Mouse (Mus musculus) ES-Bruce4 (cell line): ENCODE data around the gene Pop4. TPM values are rescaled to one million over a fixed set of nuclear protein-coding genes. Genes with fewer than 3 reads are reported as not detected.
"Not testable (repeated sequence)": the region's sequence is repeated elsewhere in the genome, so short reads cannot be mapped to it uniquely, and the experiment has no call there.

ENCODE experiments used
- H3K27ac ChIP-seq: 2 replicates; pipeline ENCODE4 v1.5.1; 2012; ENCODE audit warnings: low read length, inconsistent platforms; ENCODE audit not compliant: insufficient read depth
- H3K27me3 ChIP-seq: 2 replicates; pipeline ENCODE4 v1.6.1; 2012; ENCODE audit warnings: mild to moderate bottlenecking, low read length, inconsistent platforms; ENCODE audit not compliant: control insufficient read depth, poor library complexity, insufficient read depth, severe bottlenecking
- H3K36me3 ChIP-seq: 2 replicates; pipeline ENCODE4 v1.6.1; 2012; ENCODE audit warnings: inconsistent platforms, mild to moderate bottlenecking, low read length, moderate library complexity; ENCODE audit not compliant: control insufficient read depth, poor library complexity, insufficient read depth, severe bottlenecking
- H3K4me1 ChIP-seq: one replicate; pipeline ENCODE4 v1.8.1; 2011; ENCODE audit warnings: low read length; ENCODE audit not compliant: control insufficient read depth, insufficient read depth
- H3K4me3 ChIP-seq: 2 replicates; pipeline ENCODE4 v1.5.1; 2011; ENCODE audit warnings: low read depth, mild to moderate bottlenecking, low read length
- H3K9ac ChIP-seq: 2 replicates; pipeline ENCODE4 v1.6.1; 2012; ENCODE audit warnings: low read depth, mild to moderate bottlenecking, inconsistent platforms; ENCODE audit not compliant: poor library complexity, severe bottlenecking
- H3K9me3 ChIP-seq: replicated peaks from 2 replicates; pipeline ENCODE4 v1.6.1; 2012; ENCODE audit warnings: mild to moderate bottlenecking, low read length, inconsistent platforms; ENCODE audit not compliant: control insufficient read depth, poor library complexity, insufficient read depth, severe bottlenecking
- CTCF ChIP-seq: IDR thresholded peaks from one replicate; pipeline ENCODE4 v1.8.1; 2011; ENCODE audit warnings: low read depth, low read length
- EP300 ChIP-seq: IDR thresholded peaks from 2 replicates; pipeline ENCODE4 v1.6.1; 2011; ENCODE audit warnings: low read depth, low read length; ENCODE audit not compliant: insufficient read depth
- POLR2A ChIP-seq: IDR thresholded peaks from one replicate; pipeline ENCODE4 v1.8.1; 2011; ENCODE audit warnings: low read length; ENCODE audit not compliant: insufficient read depth
- polyA plus RNA-seq: library from polyadenylated mRNA; stranded (reverse); fragments of >200 nt; gene quantifications from 2 replicates; pipeline ENCODE4 v1.2.4, GENCODE M21; 2011; ENCODE audit warnings: low read depth; ENCODE audit not compliant: missing spikeins, insufficient read depth, insufficient read length

The Pop4 gene
- 44.6 and 52.4 TPM in 2 replicates for polyA plus RNA-seq

DNA sequence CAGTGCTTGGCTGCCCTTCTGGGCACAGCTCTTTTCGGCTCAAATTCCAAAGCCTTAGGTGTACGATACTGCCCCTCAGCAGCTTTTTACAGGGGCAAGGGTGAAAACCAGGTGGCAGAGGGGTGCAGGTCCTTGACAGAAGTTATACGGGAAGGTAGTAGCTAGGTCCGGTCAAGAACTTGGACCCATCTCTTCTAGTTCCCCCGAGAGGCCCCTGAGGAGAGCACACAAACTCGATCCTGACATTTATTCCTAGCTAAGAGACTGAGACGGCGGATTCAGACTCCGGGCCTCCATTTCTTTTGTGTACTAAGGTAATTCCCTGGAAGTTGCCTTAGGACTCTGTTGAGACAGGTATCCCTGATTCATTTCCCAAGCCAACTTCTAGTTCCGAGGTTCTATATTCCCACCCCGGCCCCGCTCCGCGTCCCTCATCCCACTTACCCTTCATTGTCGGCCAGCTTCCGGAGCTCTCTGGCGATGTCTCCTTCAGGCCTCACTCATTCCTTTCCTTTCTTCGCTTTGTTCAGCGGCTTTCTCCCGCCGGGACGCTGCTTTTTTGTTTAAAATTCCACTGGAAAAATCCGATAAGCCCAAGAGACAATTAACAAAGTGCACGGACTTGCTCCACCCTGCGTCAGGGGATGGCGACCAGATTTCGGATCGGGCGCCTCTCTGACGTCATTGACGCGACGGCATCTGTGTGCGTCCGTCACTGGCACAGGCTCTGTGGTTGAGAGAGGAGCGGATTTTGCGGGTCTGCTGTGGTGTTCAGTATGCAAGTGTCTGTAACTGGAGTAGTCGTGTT lies at the start of gene Pop4:
TSS of gene Pop4 (minus strand) at position 721 of the 808 bp plus-strand sequence.
- no peak within 1 kb of the TSS for H3K27ac ChIP-seq
- H3K9me3 ChIP-seq: no peaks in the 10 kb centered on the region

DNA sequence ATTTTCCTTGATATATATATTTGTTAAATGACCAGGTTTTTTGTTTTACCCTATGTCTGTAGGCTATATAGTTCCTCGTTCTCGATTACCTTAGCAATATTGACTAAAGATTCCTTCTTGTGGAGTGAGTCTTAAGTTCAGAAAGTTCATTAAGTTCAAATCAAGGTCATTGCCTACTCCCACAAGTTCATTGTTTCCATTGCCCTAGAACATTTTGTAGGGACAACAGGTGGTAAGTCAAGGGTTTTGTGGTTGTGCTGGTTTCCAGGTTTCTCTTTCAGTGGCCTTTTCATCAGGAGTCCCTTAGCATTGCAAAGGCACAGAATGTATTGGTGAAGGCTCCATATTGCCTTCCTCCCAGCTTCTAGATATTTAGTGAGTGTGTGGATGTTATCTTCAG lies 49.4 kb upstream of the Pop4 start:
- Histone ChIP-seq H3K9me3 (no peaks in the 10 kb centered on the region), H3K27me3 (no peaks in the 10 kb centered on the region), H3K36me3 (no peaks in the 10 kb centered on the region), H3K27ac (no peak overlapping the region), H3K9ac (no peak overlapping the region), H3K4me3 (no peak overlapping the region), H3K4me1 (no peaks in the 10 kb centered on the region)
- no peak for TF ChIP-seq EP300

More for the DNA sequence above, at the start of gene Pop4:
- Histone ChIP-seq H3K4me1 (no peaks in the 10 kb centered on the region), H3K4me3 (peak within 1 kb of the TSS; percentile 92), H3K27me3 (no peaks in the 10 kb centered on the region), H3K36me3 (peaks cover 13% of the 10 kb centered on the region), H3K9ac (peak within 1 kb of the TSS; percentile 59)
- peak; percentile 95 for TF ChIP-seq POLR2A
- TF ChIP-seq CTCF: no peak

GRCm38 (mm10) chr7:38282192-38282591 lies 11.0 kb upstream of the Pop4 start:
- H3K4me3 ChIP-seq, H3K36me3 ChIP-seq: not testable (repeated sequence)

DNA sequence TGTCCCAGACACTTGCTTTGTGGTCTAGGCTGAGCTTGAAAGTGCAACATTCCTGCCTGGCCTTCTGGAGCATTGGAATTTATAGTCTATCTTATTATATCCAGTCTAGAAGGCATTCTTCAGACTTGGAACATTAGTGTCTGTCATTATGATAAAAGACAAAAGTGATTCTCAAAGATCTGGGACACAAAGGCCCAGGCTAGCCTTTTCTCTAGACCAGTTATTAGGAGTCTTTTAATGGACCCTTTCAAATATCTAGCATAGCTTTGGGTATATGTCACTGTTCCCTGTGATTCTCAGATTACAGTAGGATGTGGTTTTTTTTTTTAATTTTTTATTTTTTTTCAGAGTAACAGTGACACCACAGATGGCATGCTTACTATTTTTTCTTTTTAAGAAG lies 1.3 kb upstream of the Pop4 start:
- H3K9me3 ChIP-seq: no peaks in the 10 kb centered on the region
- no peaks in the 10 kb centered on the region for H3K27me3 ChIP-seq
- H3K4me3 ChIP-seq: no peak overlapping the region
- peaks cover 2% of the 10 kb centered on the region; the same call in 1 of the 2 replicates for H3K36me3 ChIP-seq
- TF ChIP-seq POLR2A: no peak
- no peak for TF ChIP-seq EP300
- no peak for TF ChIP-seq CTCF
- H3K4me1 ChIP-seq: no peaks in the 10 kb centered on the region
- H3K9ac ChIP-seq: no peak overlapping the region
- no peak overlapping the region for H3K27ac ChIP-seq

More at GRCm38 (mm10) chr7:38282192-38282591, 11.0 kb upstream of the Pop4 start:
- H3K9ac ChIP-seq, H3K27ac ChIP-seq, H3K4me1 ChIP-seq, H3K9me3 ChIP-seq, H3K27me3 ChIP-seq: not testable (repeated sequence)

- H3K4me3 ChIP-seq: peak overlapping the region; percentile 29
- no peaks in the 10 kb centered on the region for H3K4me1 ChIP-seq
- H3K36me3 ChIP-seq: peaks cover 6% of the 10 kb centered on the region
- H3K9ac ChIP-seq: peak overlapping the region; percentile 59
- no peak overlapping the region for H3K27ac ChIP-seq
- TF ChIP-seq POLR2A: no peak
- no peak for TF ChIP-seq CTCF
- TF ChIP-seq EP300: no peak
- H3K27me3 ChIP-seq: no peaks in the 10 kb centered on the region
- no peaks in the 10 kb centered on the region for H3K9me3 ChIP-seq
Measured at GRCm38 (mm10) chr7:38271859-38272258, 636 bp upstream of the Pop4 start.

GRCm38 (mm10) chr7:38271511-38271811 lies 238 bp upstream of the Pop4 start:
- TF ChIP-seq POLR2A (no peak), EP300 (no peak)
- Histone ChIP-seq H3K9ac (peak overlapping the region; percentile 59), H3K27ac (no peak overlapping the region)

More at GRCm38 (mm10) chr7:38271511-38271811, 238 bp upstream of the Pop4 start:
- peaks cover 7% of the 10 kb centered on the region for H3K36me3 ChIP-seq
- H3K27me3 ChIP-seq: no peaks in the 10 kb centered on the region
- no peaks in the 10 kb centered on the region for H3K4me1 ChIP-seq
- H3K9me3 ChIP-seq: no peaks in the 10 kb centered on the region
- H3K4me3 ChIP-seq: peak overlapping the region; percentile 92
